Mouse (Mus musculus) ovary, postnatal 36 days (tissue): ENCODE results near the gene Dnttip2.
"Not testable (repeated sequence)": the region's sequence is repeated elsewhere in the genome, so short reads cannot be mapped to it uniquely, and the experiment has no call there.

ENCODE experiments used
- DNase-seq: peaks from one replicate; pipeline ENCODE4 v3.0.0; 2022; ENCODE audit warnings: low spot score, mixed read lengths

Dnttip2 gene

DNA sequence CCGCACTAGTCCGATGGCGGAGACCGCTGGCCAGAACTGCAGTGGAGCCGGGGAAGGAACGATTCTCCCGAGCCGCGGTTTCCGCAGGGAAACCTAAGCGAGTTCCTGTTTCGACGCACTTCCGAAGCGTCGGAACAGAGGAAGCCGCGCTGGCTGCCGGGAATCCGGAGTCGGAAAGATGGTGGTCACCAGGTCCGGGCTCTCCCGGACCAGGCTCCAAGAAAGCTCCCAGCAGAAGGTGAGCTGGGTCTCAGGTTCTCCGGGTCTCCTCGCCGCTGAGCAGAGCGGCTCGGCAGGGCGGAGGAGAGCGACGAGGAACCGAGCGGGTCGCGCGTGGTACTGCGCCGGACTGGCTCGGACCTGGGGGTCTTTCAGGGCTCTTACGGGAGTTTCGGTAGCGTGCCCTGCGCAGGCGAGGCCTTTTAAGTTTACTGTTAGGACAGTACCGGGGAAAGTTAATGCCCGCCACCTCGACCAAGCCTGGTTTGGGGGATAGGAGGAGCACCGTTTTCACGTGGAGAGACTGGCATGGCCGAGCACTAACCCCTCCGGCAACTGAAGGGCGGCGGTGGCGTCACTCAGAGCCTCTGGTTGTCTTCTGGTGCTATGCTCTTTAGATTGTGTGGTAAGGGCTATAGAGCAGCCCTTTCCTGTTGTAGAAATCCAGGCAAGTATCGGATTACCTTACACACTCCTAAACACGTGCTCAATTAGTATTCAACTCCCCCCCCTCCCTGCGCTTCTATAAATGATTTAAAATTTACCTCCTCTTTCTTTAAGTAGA is at the start of gene Dnttip2:
Gene Dnttip2, plus strand, starts transcription at position 148 of the 784 bp plus-strand sequence.
- DNase-seq: peak; percentile 93

DNA sequence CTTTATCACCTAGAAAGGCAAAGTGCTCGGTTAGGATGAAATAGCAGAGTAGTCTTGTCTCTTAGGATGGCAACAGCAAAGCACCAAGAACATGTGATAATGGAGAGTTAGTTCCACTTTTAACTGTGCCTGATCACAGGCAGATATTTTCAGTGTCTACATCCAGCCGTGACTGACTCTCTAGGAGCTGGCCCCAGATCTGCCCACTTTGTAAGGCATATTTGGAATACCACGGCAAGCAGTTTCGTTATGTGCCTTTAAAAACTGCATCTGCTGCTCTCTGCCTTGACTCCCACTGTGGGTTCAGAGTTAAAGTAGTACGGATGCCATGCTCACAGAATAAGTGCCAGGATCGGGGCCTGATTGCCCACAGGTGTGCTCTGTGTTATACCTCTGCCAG is 47.2 kb upstream of the Dnttip2 start:
- not testable (repeated sequence) for DNase-seq

DNA sequence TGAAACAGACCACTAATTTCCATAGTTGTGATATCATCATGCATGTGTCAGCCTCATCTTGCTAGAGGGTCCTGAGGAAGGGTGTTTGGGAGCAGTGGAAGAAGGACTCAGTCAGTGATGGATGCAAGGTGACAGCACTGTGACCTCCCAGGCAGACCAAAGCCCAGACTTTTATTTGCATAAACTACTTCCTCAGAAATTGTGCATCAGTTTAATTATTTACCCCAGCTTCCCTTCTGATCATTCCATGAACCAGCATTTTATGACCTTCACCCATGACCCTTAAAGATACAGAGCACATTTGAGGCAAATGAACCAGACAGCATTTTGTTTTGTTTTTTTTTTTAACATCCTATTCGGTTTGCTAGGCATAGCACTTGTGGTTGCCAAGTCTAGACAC is 38.4 kb upstream of the Dnttip2 start:
- no peak for DNase-seq

DNA sequence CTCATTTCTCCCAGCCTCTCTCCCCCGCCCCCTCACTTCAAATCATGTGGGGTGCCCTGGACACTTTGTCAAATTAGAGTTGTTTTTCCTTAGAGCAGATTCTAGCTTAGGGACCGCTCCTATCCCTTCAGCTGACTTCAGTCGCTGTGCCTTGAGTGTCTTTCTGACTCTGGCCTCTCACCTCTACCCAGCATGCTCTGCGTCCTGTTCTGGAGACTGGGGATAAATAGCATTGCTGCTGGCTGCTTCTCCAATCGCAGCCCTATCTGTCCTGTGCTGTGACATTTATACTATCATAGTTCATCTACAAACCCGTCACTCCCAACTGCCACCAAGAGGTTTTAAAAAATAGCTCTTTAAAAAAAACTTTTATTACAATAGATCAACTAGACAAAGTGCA is 31.3 kb upstream of the Dnttip2 start:
- DNase-seq: no peak

DNA sequence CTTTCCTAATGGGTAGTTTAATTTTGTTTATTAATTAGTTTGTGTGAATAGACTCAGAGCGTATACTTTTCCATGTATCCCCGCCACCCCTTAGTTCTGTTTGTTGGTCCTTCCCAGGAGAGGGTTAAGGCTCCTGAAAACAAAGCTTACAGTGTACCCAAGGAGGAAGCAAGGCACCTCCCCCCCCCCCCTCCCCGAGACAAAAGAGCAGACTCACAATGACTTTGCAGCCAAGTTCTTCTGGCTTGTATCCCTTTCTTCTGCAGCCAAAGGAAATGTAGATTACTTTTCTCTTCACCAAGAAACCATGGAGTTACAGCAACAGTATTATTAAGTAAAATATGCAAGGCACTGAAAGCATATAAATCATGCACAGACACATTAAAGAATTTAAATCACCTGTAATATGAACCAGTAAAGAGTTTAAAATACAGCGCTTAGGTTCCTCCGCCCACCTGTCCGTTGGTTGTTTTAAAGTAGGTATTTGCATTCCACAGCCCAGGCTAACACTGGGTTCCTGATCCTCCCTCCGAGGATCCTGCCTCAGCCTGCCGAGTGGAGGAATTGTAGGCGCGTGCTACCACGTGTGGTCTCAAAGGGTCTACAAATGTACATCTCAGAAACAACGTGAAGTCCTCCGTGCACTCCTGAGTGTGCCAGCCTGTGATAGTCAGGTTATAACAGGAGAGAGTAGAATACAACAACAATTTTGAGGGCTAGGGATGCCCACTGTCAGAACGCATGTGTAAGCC is 30.6 kb upstream of the Dnttip2 start:
- no peak for DNase-seq

DNA sequence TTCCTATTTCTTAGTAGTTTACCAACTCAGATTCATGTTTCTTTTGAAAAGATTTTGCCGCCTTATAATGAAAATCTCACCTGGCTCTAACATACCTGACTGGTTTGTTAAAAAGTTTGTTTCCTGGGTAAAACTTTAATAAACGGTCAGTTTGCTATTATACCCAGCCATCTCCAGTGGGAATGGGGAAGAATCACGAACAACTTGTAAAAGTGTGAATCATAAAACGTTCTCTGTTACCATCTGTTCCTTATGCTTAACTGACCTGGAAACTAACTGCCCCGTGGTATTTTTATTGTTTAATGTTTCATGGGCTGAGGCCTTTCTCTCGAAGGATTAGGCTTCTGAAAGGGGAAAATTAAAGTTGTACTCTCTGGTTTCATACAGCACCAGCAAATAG is 29.4 kb upstream of the Dnttip2 start:
- DNase-seq: no peak

DNA sequence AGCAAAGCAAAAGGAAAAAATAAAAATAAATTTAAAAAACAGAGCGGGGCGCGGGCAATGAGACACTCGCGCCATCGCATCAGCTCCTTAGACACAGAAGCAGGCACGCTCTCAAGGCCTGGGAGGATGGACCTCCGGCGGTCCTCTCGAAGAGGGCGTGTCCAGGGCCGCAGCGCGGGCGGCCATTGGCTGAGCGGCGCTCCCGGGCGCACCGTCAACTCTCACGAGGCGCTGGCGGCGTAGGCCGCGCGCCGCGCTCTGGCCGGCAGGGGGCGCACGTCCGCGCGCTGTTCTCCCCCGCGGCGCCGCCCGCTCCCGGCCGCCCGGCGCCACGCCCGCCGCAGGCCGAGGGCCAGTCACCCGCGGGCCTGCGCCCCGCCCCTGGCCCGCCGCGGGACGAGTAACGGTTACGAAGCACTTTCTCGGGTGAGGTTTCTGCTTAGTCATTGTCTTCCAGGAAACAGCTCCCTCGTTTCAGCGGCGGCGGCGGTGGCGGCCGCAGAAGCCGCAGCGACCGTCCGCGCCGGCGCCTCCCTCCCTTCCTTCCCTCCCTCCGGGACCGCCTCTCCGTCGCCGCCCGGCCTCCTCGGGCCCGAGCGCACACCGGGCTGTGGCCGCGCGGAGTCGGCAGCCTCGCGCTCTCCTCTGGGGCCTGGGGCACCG is 28.8 kb upstream of the Dnttip2 start, which contains the start of gene Gclm:
Gene Gclm, plus strand, starts transcription at position 343 of the 663 bp plus-strand sequence.
- DNase-seq: peak; percentile 95

DNA sequence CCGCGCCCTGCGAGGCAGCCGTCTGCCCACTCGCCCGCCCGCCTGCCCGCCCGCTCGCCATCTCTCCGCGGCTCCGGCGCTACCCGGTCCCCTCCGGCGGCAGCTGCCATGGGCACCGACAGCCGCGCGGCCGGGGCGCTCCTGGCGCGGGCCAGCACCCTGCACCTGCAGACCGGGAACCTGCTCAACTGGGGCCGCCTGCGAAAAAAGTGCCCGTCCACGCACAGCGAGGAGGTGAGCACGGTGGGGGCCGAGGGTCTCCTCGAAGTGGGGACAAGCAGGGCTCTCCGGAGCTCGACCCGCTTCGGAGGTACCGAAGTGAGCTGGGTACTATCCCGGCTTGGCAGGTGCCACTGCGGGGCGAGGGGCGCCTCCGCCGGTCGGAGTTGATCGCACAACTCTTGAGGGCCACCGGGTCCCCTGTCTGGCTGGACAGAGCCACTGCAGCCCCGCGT is 28.3 kb upstream of the Dnttip2 start:
- peak; percentile 60 for DNase-seq

DNA sequence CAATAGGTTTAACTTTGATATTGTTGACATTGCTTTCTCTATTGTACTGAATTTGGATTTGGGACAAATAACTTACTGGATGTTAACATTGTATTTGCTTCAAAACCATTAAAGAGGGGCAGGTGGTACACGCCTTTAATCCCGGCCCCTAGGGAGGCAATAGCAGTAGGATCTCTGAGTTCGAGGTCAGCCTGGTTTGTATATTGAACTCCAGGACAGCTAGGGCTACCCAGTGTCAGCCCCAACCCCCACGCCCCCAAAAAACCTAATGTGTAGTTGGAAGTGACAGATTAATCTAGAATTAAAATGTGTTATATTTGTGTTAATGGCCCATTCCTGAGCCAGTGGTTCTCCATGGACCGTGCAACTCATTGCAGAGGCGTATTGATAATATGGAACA is 27.8 kb upstream of the Dnttip2 start:
- no peak for DNase-seq

DNA sequence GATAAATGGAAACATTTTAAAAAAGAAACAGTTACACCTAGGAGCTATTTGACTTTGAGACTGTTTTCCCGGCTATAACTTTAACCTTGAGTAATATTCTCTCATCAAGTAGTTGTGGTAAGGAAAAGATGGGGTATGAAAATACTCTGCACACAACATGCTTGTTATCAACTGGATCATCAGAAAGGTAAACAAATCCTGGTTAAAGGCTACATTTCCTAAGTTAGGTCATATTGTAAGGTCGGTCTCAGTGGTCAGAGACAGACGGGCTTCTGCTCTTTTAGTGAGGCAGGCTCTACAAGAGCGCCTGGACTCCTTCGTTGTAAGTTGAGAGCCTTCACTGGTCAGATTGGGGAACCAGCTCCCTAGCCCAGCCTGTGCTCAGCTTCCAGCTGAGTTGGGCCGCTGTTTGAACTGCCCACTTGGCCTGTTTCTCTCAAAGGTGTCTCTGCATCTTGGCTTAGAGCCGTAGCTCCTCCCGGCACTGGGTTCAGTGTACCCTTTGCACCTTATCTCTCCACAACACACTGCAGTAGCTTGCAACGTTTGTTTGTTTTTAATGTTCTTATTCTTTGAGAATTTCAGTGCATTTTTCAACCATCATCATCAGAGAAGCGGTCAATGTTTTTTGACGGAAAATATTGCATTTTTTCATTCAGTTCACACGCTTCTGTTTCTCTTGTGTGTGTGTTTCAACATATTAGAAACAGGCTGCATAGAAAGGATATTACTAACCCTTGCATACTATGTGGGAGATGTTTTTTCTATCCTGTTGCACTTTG is 27.0 kb upstream of the Dnttip2 start:
- DNase-seq: no peak

DNA sequence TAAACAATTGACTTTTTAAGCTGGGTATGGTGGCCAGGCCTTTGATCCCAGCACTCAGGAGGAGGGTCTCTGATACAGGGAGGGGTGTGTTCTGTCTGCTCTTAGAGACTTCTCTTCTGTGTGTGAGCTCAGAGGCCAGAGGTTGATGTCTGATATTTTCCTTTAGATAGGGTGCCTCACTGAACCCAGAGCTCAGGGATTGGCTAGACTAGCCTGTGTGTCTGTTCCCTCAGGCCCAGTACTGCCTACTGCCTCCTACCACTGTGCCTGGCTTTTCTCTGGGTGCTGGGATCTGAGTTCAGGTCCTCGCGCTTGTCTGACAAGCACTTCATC is 26.5 kb upstream of the Dnttip2 start:
- DNase-seq: no peak

DNA sequence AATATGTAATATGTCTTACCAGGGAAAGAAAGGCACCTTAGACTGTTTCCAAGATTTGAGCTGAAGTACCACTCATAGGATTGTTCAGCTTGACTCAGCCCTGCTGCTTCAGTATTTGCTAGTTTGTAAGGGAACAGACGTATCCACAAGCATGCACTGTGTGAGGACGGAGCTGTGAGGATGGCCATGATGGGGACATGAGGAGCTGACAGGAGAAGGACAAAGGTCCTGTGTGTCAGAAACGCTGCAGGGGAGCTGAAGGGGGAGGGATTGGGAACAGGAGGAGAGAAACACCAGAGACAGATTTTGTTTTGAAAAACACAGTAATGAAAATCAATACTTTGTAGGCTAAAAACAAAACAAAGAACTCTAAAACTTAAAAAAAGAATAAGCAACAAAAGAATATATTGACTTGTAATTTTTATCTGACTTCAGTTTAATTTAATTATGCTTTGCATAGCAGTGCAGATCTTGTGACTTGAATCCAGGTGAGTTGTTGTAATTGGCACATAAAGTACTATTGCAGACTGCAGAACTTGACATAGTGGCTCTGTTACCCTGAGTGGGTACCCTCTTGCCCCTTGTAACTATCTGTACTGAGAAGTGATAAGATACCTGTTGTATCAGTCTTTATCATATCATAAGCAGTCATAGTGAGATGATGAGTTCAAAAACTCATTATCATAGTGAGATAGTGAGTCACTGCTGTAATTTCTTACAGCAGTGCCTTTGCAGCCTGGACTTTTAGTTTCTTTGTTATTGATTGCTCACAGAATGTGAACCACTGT is 21.5 kb upstream of the Dnttip2 start:
- no peak for DNase-seq

DNA sequence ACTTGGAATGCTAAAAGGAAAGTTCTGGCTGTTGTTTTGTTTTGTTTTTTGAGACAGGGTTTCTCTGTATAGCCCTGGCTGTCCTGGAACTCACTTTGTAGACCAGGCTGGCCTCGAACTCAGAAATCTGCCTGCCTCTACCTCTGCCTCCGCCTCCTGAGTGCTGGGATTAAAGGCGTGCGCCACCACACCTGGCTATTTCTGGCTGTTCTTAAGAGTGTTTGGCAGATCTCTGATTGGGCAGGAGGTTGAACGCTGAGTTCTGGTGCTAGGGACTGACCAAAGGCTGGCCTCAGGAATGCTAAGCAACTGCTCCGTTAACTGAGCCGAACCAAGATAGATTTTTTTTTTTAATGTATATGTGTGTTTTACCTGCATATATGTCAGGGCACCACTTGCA is 20.1 kb upstream of the Dnttip2 start:
- DNase-seq: not testable (repeated sequence)

DNA sequence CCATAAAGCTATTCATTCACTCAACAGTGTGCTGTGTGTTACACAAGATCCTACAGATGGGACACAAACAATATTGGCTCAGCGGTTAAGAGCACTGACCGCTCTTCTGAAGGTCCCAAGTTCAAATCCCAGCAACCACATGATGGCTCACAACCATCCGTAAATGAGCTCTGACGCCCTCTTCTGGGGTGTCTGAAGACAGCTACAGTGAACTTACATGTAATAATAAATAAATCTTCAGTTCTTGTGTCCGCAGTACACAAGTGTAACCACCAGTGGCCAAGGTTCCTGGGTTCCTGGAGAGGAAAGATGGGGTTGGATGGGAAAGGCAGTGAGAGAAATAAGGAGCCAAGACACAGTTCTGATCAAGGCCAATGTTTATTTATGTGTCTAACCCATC is 4.2 kb upstream of the Dnttip2 start:
- no peak for DNase-seq

DNA sequence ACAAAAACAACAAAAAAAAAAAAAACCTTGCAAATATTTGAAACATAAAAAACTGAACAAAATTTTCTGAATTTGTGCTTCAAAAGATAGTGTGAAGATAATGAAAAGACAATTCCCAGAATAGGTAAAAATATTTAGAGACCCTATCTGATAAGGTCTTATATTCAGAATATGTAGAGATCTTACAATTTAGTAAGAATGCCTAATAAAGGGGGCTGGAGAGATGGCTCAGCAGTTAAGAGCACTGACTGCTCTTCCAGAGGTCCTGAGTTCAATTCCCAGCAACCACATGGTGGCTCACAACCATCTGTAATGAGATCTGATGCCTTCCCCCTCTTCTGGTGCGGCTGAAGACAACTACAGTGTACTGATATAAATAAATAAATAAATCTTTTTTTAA is 1.6 kb upstream of the Dnttip2 start:
- not testable (repeated sequence) for DNase-seq

DNA sequence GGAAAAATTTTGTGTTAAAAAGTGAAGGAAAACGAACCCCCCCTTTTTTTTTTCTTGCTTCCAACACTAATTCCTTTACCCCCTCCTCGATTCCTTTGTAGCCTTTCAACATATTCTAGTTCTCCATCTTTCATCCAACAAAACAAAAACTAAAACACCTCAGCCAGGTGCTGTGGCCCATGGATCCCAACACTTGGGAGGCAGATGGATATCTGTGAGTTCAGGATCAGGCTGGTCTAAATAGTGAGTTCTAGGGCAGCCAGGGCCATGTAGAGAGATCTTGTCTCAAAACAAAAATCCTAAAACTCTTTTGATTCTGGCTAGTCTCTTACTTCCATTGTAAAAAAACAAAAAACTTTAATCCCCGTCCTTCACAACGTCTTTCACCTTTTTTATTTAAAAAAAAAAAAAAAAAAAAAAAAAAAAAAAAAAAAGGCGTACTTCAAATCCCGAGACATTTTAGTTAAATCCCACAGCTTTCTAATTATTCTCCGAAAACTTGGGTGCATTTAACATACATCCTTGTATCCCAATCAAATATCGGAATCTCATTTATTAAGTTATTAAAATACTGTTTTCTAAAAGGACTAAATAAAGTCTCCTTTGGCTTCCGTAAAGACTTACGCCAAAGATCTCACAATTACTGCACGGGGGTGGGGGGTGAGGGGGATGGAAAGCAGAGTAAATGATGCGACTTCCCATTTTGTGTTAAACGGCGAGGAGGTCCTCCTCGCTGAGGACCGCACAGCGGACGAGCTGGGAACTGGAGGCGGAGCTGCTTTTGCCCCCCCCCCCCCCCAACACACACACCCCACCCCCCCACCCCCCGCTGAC is 564 bp upstream of the Dnttip2 start:
- DNase-seq: no peak

DNA sequence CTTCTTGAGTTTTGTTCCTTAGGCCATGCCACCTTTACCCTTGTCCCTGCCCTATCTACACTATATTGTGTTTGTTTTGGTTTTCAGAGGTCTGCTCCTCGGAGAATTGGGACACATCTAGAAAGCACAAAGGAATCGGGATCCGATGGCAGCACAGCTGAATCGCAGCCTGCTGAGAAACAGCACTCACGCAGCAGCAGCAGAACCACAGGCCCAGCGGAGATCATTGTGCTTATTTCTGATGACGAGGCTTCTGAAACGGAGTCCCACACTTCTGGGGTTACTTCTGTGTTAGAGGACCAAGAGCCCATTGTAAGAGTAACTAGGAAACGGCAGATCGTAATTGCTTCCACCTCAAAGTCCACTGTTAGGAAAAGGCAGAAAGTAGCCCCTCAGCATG is 923 bp downstream of the Dnttip2 start:
- no peak for DNase-seq

DNA sequence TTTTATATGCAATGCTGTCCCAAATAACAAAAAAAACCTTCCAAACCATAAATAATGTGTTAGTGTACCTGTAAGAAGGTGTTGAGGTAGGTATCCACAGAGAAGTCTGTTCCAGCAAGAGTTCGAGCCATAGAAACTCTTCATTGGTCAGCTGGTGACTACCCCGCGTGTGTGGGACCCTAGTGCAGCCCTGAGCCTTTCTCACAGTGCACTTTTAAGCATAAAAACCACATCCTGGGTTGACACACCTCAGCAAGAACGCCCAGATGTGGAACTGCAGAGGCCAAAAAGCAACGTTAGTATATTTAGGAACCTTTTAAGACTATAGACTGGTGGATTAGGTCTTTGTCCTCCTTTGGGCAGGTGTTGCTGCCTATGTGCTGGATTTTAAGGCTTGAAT is 13.0 kb downstream of the Dnttip2 start:
- DNase-seq: no peak

DNA sequence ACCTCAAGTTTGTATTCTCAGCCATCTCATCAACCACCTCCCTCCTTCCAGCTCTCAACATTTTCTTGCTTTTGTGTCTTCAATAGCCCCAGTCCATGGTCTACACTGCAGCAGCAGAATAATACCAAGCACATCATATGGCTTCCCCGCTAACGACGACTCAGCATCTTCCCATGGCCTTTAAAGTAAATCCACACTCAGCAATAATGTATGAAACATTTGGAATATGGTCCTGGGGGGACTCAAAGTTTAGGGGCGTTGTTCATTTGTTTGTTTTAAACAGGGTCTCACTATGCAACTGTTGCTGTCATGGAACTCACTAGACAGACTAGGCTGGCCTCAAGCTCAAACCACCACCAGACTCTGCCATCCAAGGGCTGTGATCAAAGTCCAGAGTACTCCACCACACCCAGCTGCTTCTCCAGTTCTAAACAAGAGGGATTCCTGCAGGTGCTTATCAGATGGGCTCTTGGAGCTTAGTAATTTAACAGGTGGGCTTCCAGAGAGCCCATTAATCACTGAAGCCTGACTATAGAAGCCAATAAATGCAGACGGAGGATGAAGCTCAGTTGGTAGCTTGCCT is 14.5 kb downstream of the Dnttip2 start:
- DNase-seq: no peak

DNA sequence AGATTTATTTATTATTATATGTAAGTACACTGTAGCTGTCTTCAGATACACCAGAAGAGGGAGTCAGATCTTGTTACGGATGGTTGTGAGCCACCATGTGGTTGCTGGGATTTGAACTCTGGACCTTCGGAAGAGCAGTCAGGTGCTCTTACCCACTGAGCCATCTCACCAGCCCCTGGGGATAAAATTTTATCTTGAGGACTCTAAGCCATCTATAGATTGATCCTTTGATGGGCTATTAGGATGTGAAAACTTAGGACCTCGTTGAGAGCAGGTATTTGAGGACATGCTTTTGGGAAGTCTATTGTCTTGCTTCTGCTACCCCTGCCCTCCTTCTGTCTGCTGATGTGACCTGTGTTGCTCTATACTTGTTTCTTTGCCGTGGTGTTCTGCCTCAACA is 15.2 kb downstream of the Dnttip2 start:
- not testable (repeated sequence) for DNase-seq
